In the genomic region with DNA sequence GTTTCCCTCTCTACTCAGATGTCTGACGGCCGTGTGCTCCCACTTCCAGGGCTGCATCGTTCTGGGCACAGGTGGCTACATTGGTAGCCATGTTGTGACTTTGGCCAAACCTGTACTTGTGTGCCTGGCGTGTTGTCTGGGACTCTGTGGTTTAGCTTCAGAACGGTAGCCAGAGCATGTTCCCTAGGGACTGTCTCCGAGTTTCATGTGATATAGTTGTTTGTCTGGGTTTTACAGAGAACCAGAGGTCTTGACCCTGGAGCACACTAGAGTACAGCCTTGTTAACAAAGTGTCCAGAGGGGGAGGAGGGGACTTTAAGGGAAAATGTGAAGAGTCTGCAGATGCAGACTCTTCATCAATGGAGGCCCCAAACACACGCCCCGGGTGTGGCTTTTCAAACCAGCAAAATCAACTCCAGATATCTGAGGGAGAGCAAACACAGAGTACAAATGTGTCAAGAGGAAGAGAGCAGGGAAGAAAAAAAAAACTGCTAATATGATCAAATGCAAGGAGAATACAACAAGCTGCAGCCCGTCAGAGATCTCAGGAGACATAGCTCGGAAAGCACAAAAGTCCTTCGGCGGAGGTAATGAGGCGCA, we compare ENCODE assay signal across 11 mouse cellular contexts.
DNase-seq lines count a peak whose midpoint lies in the region; ATAC-seq and TF ChIP-seq lines count a peak whose summit lies in the region.
"Had no signal": no experiment of that assay in that cellular context is flagged by ENCODE, and none has a peak within 500 bp of the region (broad histone marks: within the 10 kb centered on the region; RNA-seq: fewer than 3 reads in every experiment).

No protein-coding gene starts in this region.

- H3K27ac ChIP-seq in intestine, embryonic 16.5 days (ENCODE audit: low read length), result 0 out of 2 replicates have a peak overlapping the region, but pooled peaks have one; percentile 28
- H3K27ac ChIP-seq in intestine, embryonic 15.5 days, result no peak overlapping the region
- H3K27ac ChIP-seq in MEL (ENCODE audit: control insufficient read depth, low read depth, low read length), result no peak overlapping the region
- peak overlapping the region; percentile 89 for H3K27ac ChIP-seq in limb, embryonic 12.5 days
- H3K27ac ChIP-seq: hindbrain, embryonic 15.5 days; liver, embryonic 15.5 days had no signal

- no peak for TF ChIP-seq EP300 in MEL (IDR thresholded peaks at IDR 0.05; ENCODE audit: low read depth in 1 of 2, low read length in 2 of 2)

- no peak overlapping the region for H3K4me3 ChIP-seq in intestine, embryonic 16.5 days (ENCODE audit: low read length)
- no peak overlapping the region for H3K4me3 ChIP-seq in intestine, embryonic 15.5 days (replicated peaks)
- no peak overlapping the region for H3K4me3 ChIP-seq in MEL (ENCODE audit: control insufficient read depth in 1 of 2, insufficient read depth in 1 of 2, low read depth in 2 of 2, low read length in 2 of 2)
- no peak overlapping the region for H3K4me3 ChIP-seq in limb, embryonic 12.5 days (replicated peaks)
- H3K4me3 ChIP-seq: hindbrain, embryonic 15.5 days; liver, embryonic 15.5 days had no signal

- peak; percentile 45; the same call in 1 of the 2 replicates for ATAC-seq in intestine, embryonic 16.5 days
- ATAC-seq in intestine, embryonic 15.5 days, result no peak; the same call in 1 of the 2 replicates
- no peak for ATAC-seq in limb, embryonic 12.5 days (ENCODE audit: insufficient number of reproducible peaks, insufficient read depth, low FRiP score, low TSS enrichment, low read depth)
- ATAC-seq: activated CD4-positive, CD25-positive, alpha-beta regulatory T cell, adult 4 months had no signal

- H3K9ac ChIP-seq in intestine, embryonic 16.5 days (ENCODE audit: low read depth, low read length), result no peak overlapping the region
- H3K9ac ChIP-seq in intestine, embryonic 15.5 days, result no peak overlapping the region
- H3K9ac ChIP-seq in MEL (ENCODE audit: control insufficient read depth, low read depth, low read length, poor library complexity, severe bottlenecking), result no peak overlapping the region
- H3K9ac ChIP-seq in limb, embryonic 12.5 days (replicated peaks), result no peak overlapping the region
- H3K9ac ChIP-seq: hindbrain, embryonic 15.5 days; liver, embryonic 15.5 days had no signal

- no peaks in the 10 kb centered on the region for H3K27me3 ChIP-seq in intestine, embryonic 16.5 days (replicated peaks; ENCODE audit: control insufficient read depth, insufficient read depth, low read length)
- no peaks in the 10 kb centered on the region for H3K27me3 ChIP-seq in intestine, embryonic 15.5 days (replicated peaks)
- no peaks in the 10 kb centered on the region for H3K27me3 ChIP-seq in MEL (ENCODE audit: control insufficient read depth in 1 of 2, insufficient read depth in 2 of 2, low read length in 2 of 2)
- no peaks in the 10 kb centered on the region for H3K27me3 ChIP-seq in limb, embryonic 12.5 days
- H3K27me3 ChIP-seq: hindbrain, embryonic 15.5 days; liver, embryonic 15.5 days had no signal

- no peak for TF ChIP-seq RAD21 in MEL (IDR thresholded peaks at IDR 0.05; ENCODE audit: low read depth, low read length)

- H3K36me3 ChIP-seq in intestine, embryonic 16.5 days (ENCODE audit: control insufficient read depth, insufficient read depth, low read length), result no peaks in the 10 kb centered on the region
- no peaks in the 10 kb centered on the region for H3K36me3 ChIP-seq in intestine, embryonic 15.5 days
- H3K36me3 ChIP-seq in MEL (ENCODE audit: control insufficient read depth in 1 of 2, insufficient read depth in 2 of 2, low read length in 2 of 2), result peaks cover 0 to 3% of the 10 kb centered on the region in 2 experiments; a peak in 1 of 4 replicates
- no peaks in the 10 kb centered on the region for H3K36me3 ChIP-seq in limb, embryonic 12.5 days
- H3K36me3 ChIP-seq: hindbrain, embryonic 15.5 days; liver, embryonic 15.5 days had no signal

- no peak for TF ChIP-seq CTCF in MEL (IDR thresholded peaks at IDR 0.05 in 2 of 3, conservative IDR thresholded peaks at IDR 0.05 in 1 of 3; ENCODE audit: control insufficient read depth in 1 of 3, insufficient read depth in 1 of 3, low read depth in 2 of 3, low read length in 3 of 3, poor library complexity in 1 of 3, severe bottlenecking in 1 of 3)

- H3K79me2 ChIP-seq in MEL (ENCODE audit: control insufficient read depth, insufficient read depth, low read length, poor library complexity), result no peaks in the 10 kb centered on the region

- 55% methylated on average over 13 of the region's 13 CpGs for WGBS in intestine, embryonic 16.5 days
- WGBS in intestine, embryonic 15.5 days, result 64% methylated on average over 13 of the region's 13 CpGs
- WGBS in limb, embryonic 12.5 days, result 41% methylated on average over 13 of the region's 13 CpGs

- DNase-seq in MEL (ENCODE audit: low read depth, low spot score), result peak; percentile 15
- DNase-seq in adipocyte (ENCODE audit: low spot score), result peak; percentile 14
- DNase-seq in layer of hippocampus, adult 18-20 months (ENCODE audit: low spot score in 2 of 2), result no peak
- DNase-seq in frontal cortex, adult 2 months (ENCODE audit: extremely low spot score in 1 of 2, low spot score in 1 of 2), result no peak
- DNase-seq: midbrain, embryonic 14.5 days had no signal

- H3K9me3 ChIP-seq in intestine, embryonic 16.5 days (ENCODE audit: control insufficient read depth, low read length), result no peaks in the 10 kb centered on the region
- no peaks in the 10 kb centered on the region for H3K9me3 ChIP-seq in intestine, embryonic 15.5 days
- no peaks in the 10 kb centered on the region for H3K9me3 ChIP-seq in MEL (replicated peaks; ENCODE audit: insufficient read depth, low read length)
- no peaks in the 10 kb centered on the region for H3K9me3 ChIP-seq in limb, embryonic 12.5 days
- H3K9me3 ChIP-seq: hindbrain, embryonic 15.5 days; liver, embryonic 15.5 days had no signal

- H3K4me1 ChIP-seq in intestine, embryonic 16.5 days (ENCODE audit: control insufficient read depth, insufficient read depth, low read length), result peaks cover 26% of the 10 kb centered on the region
- H3K4me1 ChIP-seq in intestine, embryonic 15.5 days (replicated peaks), result peaks cover 28% of the 10 kb centered on the region
- H3K4me1 ChIP-seq in MEL (ENCODE audit: control insufficient read depth in 1 of 2, insufficient read depth in 2 of 2, low read length in 2 of 2), result peaks cover 4 to 8% of the 10 kb centered on the region in 2 experiments; a peak in 3 of 4 replicates
- peaks cover 39% of the 10 kb centered on the region for H3K4me1 ChIP-seq in limb, embryonic 12.5 days (replicated peaks)

- no peak overlapping the region for H3K4me2 ChIP-seq in intestine, embryonic 16.5 days (ENCODE audit: low read depth, low read length)
- no peak overlapping the region for H3K4me2 ChIP-seq in intestine, embryonic 15.5 days (replicated peaks)
- no peak overlapping the region for H3K4me2 ChIP-seq in limb, embryonic 12.5 days
- H3K4me2 ChIP-seq: hindbrain, embryonic 15.5 days; liver, embryonic 15.5 days had no signal

- TF ChIP-seq POLR2A in MEL (IDR thresholded peaks at IDR 0.05; ENCODE audit: control insufficient read depth in 1 of 2, insufficient read depth in 1 of 2, low read depth in 1 of 2, low read length in 2 of 2, poor library complexity in 1 of 2), result no peak

TF ChIP-seq in MEL, 35 proteins besides CTCF, POLR2A, EP300 and RAD21:
- TF ChIP-seq ETS1 (IDR thresholded peaks at IDR 0.05; ENCODE audit: low read depth, low read length) (no peak), ZNF384 (IDR thresholded peaks at IDR 0.05; ENCODE audit: low read depth, low read length) (peak; percentile 72)

Comparison
In these comparisons a context has a peak if more than half of its experiments do, and no peak if none do; other contexts are left out.
1. H3K27ac ChIP-seq: peak in intestine, embryonic 16.5 days (single experiment) and limb, embryonic 12.5 days (single experiment); none in intestine, embryonic 15.5 days (single experiment) and MEL (single experiment).
2. DNase-seq: peak in MEL (single experiment) and adipocyte (single experiment); none in layer of hippocampus, adult 18-20 months (0 of 2) and frontal cortex, adult 2 months (0 of 2).